Mouse (Mus musculus) cerebellum, adult (tissue): ENCODE measurements around the gene AB124611.

Source experiments
- ATAC-seq: cut with Nextera tagmentation; 2 replicates; pipeline ENCODE4 v1.9.2; 2017; ENCODE audit warnings: mild to moderate bottlenecking, moderate library complexity, mixed read lengths; ENCODE audit not compliant: insufficient number of reproducible peaks, low FRiP score, low TSS enrichment

The AB124611 gene

DNA sequence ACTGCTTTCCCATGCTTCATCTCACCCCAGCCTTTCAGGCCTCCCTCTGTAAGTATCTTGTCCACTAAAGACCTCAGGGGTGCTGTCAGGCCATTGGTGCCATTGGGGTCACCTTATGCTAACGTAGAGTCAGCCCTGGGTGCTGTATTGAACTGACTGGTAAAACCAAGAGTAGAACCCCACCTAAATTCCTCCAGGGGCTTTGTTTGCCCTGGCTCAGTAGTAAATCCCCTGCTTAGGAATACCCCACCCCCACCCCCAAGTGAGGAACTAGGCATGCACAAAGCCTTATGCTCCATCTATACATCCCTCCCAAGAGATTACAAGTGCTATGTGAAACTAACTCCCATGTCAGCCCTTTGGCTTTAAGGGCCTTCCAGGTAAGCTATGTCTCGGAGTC lies 31.6 kb downstream of the AB124611 start:
- ATAC-seq, result no peak

- ATAC-seq, result no peak
Measured at GRCm38 (mm10) chr9:21558366-21558765, 32.4 kb downstream of the AB124611 start.

- ATAC-seq, result no peak
Measured at GRCm38 (mm10) chr9:21559151-21559550, 33.2 kb downstream of the AB124611 start.

DNA sequence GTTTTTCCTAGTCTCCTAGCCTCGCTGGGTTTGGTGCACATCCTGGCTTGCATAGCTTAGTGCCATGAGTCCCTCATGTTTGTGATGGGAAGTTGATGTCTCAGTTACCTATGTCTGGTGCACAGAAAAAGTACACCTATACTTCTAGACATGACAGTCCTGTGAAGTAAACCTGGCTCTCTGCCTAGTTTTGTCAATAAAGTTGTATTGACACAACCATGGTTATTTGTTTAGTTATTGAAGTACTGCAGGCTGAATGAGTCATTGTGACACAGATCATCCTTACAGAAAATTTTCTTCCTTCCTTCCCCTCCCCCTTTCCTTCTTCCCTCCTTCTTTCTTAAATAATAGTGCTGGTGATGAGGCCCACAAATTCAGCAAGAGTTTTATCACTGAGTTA lies 38.4 kb downstream of the AB124611 start:
- no peak for ATAC-seq

DNA sequence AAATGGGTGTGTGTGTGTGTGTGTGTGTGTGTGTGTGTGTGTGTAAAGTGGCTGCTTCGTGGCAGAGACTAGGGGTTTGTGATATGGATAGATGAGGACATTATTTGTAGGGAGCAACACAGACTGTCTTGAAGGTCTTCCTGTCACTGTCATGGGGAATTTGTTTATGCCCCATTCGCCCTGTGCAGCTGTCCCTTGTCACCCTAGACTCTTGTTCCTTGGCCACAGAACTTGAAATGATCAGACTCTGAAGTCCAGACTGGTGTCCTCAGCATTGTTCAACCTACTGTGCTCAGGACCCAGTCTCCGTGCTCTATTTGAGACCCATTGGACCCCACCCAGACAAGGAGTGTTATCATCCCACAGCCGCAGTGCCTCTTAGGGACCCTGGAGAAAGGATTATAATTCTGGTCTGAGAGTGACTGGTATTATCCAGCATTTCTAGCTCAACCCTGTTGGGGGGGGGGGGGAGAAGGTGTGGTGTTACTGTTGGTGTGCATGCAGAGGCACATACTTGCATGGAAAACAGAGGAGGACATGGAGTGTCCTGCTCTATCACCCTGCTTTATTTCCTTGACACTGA lies 39.1 kb downstream of the AB124611 start:
- ATAC-seq, result no peak

DNA sequence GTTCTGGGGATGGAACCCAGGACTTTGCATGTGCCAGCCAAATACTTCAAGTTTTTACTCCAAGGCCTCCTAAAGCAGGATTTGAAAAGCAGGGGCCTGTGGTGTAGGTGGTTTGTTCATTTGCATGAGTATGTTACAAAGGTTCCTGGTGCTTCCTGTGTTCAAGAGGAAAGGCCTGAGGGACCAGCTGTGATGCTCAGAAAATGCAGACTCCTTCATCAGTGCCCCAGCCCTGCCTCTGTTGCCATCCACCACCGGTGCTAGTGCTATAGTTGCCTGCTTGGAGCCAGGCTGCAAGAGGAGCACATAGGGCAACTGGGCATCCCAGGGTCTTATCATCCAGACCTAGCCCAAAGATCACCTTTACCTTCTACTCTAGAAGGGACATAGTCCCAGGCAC lies 40.6 kb downstream of the AB124611 start:
- ATAC-seq, result no peak

- ATAC-seq, result no peak
Measured at GRCm38 (mm10) chr9:21567051-21567450, 41.1 kb downstream of the AB124611 start.

- no peak for ATAC-seq
Measured at GRCm38 (mm10) chr9:21568657-21569255, 42.8 kb downstream of the AB124611 start.

- ATAC-seq, result no peak
Measured at GRCm38 (mm10) chr9:21574012-21574801, 48.2 kb downstream of the AB124611 start.

GRCm38 (mm10) chr9:21575253-21575652 lies 49.3 kb downstream of the AB124611 start:
- ATAC-seq, result no peak

DNA sequence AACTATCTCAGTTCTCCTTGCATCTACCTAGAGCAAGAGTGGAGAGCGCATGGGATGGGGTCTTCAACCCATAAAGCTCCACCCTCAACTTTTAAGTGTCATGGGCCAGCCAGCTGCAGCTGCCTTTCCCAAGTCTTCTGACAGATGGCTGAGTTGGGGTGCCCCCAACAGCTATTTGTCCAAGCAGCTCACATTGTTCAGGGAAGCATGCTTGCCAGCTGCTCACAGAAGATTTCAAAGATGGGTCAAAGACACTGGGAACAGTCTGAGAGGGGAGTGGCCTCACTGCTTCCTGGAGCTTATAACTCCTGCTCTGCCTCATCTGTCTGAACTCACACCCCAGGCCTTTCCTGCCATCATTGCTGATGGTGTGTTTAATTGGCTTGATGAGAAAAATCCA lies 50.3 kb downstream of the AB124611 start:
- ATAC-seq, result no peak

- no peak for ATAC-seq
Measured at GRCm38 (mm10) chr9:21578226-21578625, 52.2 kb downstream of the AB124611 start.

GRCm38 (mm10) chr9:21585401-21585800 lies 59.4 kb downstream of the AB124611 start:
- no peak for ATAC-seq

- ATAC-seq, result no peak
Measured at GRCm38 (mm10) chr9:21587678-21588349, 61.8 kb downstream of the AB124611 start.

DNA sequence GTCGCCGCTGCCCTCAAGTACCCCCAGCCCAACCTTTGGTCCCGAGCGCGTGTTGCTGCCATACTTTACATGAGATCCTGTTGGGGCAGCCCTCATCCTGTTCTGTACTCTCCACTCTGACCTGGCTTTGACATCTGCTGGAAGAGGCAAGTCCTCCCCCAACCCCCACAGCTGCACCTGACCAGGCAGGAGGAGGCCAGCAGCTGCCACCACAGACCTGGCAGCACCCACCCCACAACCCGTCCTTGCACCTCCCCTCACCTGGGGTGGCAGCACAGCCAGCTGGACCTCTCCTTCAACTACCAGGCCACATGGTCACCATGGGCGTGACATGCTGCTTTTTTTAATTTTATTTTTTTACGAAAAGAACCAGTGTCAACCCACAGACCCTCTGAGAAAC lies 62.4 kb downstream of the AB124611 start:
- ATAC-seq, result no peak

GRCm38 (mm10) chr9:21589538-21589937 lies 63.6 kb downstream of the AB124611 start:
- ATAC-seq, result no peak

DNA sequence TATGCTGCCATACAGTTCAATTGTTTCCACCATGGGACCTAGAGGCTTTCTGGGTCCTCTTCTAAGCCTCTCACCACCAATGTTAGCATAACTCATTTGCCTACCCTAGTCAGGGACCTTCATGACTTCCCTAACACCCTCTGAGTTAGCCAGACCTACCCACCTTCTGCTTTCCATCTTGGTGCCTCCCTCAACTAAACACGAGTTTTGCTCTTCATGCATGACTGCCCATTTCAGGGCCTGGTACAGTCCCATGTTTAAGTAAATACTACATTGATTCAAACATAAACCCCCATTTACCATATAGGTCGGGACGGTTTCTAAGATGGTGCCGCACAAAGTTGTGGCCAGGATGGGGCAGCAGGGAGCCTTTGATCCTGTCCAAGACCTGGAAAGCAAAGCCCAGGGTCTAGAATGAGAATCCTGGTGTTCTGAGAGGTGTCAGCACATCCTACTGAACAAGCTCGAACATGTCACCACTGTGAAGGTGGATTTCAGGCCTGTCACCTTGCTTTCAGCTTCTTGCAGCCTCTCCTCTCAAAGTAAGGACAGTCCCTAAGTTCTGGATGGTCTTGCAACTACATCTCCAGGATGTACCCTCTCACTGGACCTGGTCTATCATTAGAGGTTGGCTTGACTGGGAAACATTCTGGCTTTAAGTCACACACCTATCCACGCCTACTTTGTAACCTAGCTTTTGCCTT lies 65.3 kb downstream of the AB124611 start:
- ATAC-seq, result no peak

GRCm38 (mm10) chr9:21591831-21592702 lies 66.1 kb downstream of the AB124611 start:
- ATAC-seq, result peak; percentile 43

DNA sequence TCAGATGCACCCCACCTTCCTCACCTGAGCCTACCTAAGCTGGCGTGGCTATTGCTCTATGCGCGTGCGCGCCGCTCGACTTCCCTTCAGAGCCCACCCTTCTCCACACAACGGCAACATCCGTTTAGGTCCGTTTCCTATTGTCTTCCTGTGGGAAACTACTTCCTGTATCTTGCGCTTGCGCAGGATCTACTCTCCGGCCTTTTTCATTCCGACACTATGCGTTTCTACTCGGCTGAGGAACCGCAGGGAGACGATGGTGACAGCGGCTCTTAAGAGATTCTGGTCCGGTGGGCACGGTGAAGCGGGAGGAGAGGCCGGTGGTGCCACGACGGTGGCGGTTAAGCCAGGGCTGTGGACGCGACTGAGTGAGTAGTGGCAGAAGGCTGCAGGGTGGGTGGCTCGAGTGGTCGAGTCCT lies 66.7 kb downstream of the AB124611 start, which contains the start of the genes Timm29 and Yipf2:
Gene Timm29 (plus strand): TSS at position 20 of the 419 bp plus-strand sequence.
Gene Yipf2 (minus strand): TSS at position 126 of the 419 bp plus-strand sequence.
- peak; percentile 79 for ATAC-seq
